ENCODE assay signal across 15 mouse cellular contexts in the genomic region with DNA sequence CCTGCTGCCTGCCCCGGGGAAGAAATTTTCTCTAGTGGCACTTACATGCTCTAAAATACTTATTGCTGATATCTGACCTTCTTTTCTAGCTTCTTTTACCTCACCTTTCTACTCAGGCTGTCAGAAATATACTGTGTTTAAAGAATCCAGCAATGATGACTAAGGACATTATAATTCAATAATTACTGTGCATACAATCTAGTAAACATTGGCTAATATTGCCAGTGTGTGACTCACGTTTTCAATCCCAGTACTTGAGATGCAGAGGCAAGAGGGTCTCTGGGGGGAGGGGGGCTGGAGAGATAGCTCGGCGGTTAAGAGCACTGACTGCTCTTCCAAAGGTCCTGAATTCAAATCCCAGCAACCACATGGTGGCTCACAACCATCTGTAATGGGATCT.
"Had no signal": no experiment of that assay in that cellular context is flagged by ENCODE, and none has a peak within 500 bp of the region (broad histone marks: within the 10 kb centered on the region; RNA-seq: fewer than 3 reads in every experiment).

No protein-coding gene starts in this region.

- H3K4me3 ChIP-seq: intestine, embryonic 15.5 days; layer of hippocampus, adult 2 months; left cerebral cortex, adult 2 months; limb, embryonic 15.5 days; midbrain, embryonic 10.5 days; midbrain, embryonic 15.5 days had no signal

- H3K9ac ChIP-seq: intestine, embryonic 15.5 days; limb, embryonic 15.5 days; lung, embryonic 14.5 days; midbrain, embryonic 15.5 days had no signal

- H3K27me3 ChIP-seq: intestine, embryonic 15.5 days; limb, embryonic 15.5 days; midbrain, embryonic 15.5 days had no signal

- DNase-seq: kidney, adult 18-20 months; kidney, postnatal 10 days; kidney, postnatal 4 days; lung, embryonic 14.5 days; lung, postnatal 10 days; lung, postnatal 4 days; right cerebral cortex, postnatal 25 days; thymus, postnatal 14 days had no signal

- H3K4me2 ChIP-seq: intestine, embryonic 15.5 days; limb, embryonic 15.5 days; lung, embryonic 14.5 days; midbrain, embryonic 15.5 days had no signal

- H3K4me1 ChIP-seq: intestine, embryonic 15.5 days; limb, embryonic 15.5 days; midbrain, embryonic 10.5 days; midbrain, embryonic 15.5 days had no signal

- H3K36me3 ChIP-seq: intestine, embryonic 15.5 days; limb, embryonic 15.5 days; midbrain, embryonic 10.5 days; midbrain, embryonic 15.5 days had no signal

- H3K27ac ChIP-seq: intestine, embryonic 15.5 days; layer of hippocampus, adult 2 months; left cerebral cortex, adult 2 months; limb, embryonic 15.5 days; midbrain, embryonic 10.5 days; midbrain, embryonic 15.5 days; stomach, postnatal 0 days had no signal

- H3K9me3 ChIP-seq: intestine, embryonic 15.5 days; limb, embryonic 15.5 days; midbrain, embryonic 15.5 days had no signal

- ATAC-seq: intestine, embryonic 15.5 days; midbrain, embryonic 15.5 days had no signal
